Mouse (Mus musculus) testis, postnatal 10 days (tissue): Measurements from ENCODE around the gene Gata5.
A peak's percentile ranks its signal among the peaks of the same experiment; 100 is the strongest.

ENCODE experiments used
- DNase-seq: peaks from one replicate; pipeline ENCODE4 v3.0.0; 2021; ENCODE audit warnings: low spot score

Gene Gata5

DNA sequence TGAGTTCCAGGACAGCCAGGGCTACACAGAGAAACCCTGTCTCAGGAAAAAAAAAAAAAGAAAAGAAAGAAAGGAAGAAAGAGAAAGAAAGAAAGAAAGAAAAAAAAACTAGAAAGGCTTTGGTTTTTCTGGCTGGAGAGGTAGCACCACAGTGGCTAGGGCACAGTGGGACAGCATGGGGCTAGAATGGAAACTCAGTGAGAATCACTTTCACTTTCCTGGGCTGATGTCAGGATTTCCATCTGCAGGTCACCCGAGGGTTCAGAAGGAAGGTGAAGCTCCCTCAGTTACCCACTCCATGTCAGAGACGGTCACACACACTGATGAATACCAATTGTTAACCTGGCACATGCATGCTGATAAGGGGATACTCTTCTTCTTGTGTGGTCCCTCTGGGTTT is 26.8 kb downstream of the Gata5 start:
- DNase-seq, result no peak

DNA sequence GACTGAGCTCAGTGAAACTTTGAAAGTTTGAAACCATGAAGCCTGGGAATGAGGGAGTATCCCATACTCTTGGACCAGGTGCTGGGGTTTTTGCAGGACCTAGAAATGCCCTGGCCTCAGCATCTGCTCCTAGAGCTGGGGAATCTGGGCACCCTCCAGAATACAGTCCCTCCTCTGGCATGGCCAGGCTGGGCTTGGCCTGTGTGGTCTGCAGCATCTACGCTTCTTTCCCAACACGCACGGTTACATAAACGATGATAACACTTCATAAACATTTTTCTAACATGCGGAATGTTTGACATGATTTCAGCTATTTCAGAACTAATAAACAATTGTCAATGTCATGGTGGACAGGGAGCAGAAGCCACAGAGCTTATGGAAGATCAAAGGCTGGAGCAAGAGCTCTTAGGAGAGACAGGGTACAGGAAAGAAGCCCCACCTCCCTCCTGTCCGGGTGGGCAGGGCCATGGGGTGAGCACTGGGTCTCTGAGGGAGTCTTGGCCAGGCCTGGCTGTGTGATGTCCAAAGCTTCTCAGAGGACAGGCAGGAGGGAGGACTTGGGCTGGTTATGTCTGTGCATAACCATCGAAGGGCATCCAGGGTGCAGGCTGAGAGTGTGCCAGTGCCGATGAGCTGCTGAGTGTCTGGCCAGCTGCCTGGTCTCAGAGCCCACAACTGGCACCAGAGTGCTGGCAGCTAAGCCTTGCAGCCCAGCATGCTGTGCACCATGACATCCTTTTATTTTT is 27.9 kb downstream of the Gata5 start:
- no peak for DNase-seq

DNA sequence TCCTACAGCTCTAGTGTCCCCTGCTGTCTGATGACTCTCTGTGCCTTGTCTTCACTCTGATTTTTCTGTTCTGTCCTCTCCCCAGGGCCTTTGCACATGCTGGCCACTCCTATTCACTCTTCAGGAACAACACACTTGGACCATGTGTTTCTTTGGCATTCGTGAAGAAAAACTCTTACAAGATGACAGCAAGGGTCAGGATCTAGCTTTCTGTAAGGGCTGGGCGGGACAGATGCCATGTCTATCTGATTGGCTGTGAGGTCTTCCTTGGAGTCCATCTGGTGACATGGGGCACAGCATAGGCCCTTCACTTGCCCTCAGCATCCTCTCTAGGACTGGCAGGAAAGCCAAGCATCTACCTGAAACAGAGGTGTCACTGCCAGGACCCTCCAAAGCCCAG is 28.5 kb downstream of the Gata5 start:
- no peak for DNase-seq

DNA sequence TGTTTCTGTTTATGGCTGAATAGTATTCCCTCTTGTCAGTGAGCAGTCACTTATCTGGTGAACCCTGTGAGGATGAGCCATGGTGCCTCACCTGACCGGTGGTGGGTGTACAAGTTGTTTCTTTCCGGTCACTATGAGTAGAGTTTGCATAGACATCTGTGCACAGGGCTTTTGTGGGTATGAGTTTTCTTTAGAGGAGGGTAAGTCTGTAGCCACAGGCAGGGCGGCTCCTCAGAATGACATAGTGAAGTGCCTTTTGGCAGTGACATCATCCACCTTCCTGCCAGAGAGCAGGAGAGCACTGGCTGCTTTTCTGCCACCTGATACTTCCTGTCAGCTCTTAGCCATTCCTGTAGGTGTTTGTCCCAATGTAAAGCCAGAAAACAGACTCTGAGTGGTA is 29.0 kb downstream of the Gata5 start:
- no peak for DNase-seq

DNA sequence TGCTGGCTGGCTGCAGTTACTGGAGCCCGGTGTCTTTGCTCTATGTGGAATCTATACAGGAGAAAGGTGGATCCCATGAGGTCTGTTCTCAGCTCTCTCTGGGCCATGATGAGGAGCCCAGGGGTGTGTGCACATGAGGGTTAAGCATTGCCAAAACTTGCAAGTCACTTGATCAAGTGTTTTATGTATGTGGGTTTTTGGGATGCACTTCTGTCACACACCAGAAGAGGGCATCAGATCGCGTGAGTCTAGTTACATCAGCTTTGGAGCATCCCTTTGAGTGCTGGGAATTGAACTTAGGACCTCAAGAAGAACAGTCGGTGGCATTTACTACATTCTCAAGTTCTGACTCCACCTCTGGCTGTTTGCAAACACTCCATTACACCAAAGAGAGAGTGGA is 29.9 kb downstream of the Gata5 start:
- DNase-seq, result no peak

DNA sequence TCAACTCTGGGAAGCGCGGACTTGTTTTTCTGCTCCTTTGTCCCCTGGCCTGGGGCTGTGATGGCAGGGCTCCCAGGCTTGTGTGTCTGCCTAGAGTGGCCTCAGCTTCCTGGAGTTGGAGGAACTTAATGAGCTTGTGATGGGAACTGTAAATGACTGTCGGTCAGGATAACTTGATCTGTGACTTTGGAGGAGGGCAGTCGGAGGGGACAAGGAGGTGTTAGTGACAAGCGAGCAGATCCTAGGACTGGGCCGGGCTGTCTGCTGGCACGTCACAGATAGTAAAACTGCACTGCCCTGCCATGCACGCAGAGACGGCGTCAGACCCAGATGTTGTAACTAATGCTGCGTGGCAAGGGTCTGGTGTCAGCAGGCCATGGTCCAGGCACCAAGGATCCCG is 31.0 kb downstream of the Gata5 start:
- no peak for DNase-seq

DNA sequence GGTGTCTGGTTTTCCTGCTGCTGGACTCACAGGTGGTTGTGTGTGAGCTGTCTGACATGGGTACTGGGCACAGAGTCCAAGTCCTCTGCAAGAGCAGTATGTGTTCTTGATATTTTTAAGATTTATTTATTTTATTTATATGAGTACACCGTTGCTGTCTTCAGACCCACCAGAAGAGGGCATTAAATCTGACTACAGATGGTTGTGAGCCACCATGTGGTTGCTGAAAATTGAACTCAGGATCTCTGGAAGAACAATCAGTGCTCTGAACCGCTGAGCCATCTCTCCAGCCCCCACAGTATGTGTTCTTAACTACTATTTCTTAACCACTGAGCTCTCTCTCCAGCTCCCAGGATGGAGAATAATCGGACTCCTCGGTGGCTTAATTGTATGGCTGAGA is 32.3 kb downstream of the Gata5 start:
- DNase-seq, result no peak

DNA sequence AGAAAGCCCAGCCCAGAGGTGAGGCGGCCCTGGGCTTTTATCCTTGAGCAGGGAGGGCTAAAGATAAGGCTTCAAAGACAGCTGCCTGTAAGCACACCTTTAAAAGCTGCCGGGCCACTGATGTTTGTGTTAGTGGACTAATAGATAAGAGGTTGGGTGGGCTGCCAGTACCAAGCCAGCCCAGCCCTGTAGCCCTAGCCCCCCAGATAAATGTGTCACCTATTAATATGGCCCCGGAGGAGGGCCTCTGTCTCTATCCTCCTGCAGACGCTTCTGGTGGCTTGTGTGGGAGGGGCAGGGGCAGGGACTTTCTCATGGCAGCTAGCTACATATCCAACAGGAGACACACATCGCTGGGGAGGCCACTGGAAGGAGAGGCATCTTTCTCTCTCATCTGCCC is 33.7 kb downstream of the Gata5 start:
- no peak for DNase-seq

DNA sequence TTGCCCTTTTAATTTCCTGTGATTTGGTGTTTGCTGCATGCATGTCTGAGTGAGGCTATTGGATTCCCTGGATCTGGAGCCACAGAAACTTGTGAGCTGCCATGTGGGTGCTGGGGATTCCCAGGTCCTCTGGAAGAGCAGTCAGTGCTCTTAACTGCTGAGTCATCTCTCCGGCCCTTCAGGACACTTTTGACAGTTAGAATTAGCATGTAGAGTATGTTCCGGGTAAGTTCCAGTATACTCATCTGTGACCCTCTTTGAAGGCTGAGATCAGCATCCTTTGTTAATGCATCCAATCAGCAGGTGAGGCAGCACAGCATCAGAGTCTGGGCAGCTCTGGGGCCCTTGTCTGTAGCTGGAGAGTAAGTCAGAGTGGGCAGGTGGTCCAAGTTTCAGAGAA is 34.2 kb downstream of the Gata5 start:
- no peak for DNase-seq

DNA sequence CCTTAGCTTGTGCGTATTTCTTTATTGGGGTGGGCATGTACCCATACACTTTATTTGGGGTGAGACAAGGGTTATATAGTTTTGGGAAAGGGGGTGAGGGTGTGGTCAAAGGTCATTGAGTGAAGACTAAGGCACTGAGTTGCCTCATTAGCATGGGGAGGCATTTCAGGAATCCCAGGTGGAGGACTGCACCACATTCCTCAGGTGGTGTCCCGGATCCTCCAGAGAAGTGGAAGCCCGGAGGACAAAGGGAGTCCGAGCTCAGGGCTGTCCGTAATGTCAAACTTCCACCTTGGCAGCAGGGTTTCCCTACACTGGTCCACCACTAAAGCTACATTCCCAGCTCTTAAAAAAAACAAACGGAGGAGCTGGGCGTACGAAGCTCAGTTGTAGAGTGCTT is 41.6 kb downstream of the Gata5 start:
- DNase-seq, result no peak

DNA sequence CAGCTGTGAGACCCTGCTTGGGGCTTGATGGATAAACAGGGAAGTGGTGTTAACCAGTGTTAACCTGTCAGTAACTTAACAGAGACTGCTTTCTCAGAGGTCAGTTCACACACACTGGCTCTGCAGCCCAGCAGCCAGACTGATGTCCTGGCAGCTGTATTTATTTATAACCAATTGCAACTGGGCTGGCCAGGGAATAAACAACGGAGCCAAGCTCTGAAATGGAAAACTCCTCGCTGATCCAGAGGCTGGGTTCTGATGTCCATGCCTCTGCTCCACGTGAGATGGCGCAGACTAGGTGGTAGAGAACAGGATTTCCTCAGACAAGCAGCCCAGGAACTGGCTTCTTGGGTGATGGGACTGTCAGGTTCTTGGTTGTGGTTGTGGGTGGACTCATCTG is 42.5 kb downstream of the Gata5 start:
- no peak for DNase-seq

DNA sequence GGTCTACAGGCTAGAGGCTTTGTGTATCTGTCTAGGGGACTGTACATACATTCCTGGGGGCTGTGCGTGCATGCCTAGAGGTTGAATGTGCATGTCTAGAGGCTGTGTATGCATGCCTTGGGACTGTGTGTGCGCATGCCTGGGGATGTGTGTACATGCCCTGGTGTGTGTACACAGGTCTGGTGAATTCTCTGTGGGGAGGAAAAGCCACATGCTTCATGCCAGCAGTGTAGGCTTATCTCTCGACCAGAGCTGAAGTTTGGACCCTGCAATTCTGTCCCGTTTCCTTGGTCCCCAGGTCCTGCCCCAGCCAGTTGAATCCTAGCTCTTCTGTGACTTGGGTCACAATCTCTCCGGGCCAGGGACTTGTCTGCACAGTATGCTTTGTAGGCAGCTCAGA is 42.9 kb downstream of the Gata5 start:
- no peak for DNase-seq

DNA sequence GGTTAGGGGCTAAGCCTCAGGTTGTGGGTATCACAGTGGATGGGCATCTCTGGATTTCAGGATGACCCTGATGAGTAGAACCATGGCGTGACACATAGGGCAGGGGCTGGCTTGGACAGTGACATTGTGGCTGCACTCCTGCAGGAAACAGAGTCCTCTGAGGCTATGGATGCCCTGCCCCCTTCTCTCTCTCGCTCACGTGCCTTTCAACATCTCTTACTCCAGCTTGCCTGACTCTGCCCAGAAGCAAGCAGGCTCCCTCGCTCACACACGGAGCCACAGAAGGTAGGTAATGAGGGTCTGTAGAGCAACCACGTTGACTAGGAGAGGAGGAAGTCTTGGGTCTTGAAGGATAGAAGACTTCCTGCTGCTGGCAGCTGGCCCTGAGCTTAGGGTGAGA is 44.0 kb downstream of the Gata5 start:
- no peak for DNase-seq

DNA sequence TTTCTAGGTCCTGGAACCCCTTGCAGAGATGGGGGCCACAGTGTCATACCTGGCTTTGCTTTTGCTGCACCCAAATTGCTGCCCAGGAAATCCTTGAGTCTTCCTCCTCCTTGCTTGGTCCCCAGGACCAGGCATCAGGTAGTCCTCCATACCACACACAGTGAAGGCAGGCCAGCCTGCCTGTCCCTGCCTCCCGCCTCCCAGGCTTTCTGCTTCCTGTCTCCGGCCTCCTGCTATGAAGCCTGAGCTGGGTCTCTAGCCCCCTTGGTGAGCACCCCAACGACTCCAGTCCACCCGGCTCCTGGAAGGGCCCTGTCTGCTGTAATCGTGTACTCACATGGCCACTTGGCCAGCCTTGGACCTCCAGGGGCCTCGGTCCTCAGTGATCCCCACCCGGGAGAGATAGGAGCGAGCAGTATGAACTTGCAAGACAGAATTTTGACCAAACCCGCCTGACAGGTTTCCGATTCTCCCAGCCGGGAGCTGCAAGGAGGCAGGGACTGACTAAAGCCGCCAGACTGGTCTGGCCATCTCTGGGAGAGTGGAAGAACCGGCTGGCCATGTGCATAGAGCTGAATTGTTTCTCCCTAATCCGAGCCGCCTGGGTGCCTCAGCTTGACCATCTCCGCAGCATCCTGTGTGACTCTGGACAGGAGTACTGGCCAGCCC is 44.9 kb downstream of the Gata5 start, which contains the start of gene Rbbp8nl:
Gene Rbbp8nl, minus strand, starts transcription at position 440 of the 669 bp plus-strand sequence.
- no peak for DNase-seq

DNA sequence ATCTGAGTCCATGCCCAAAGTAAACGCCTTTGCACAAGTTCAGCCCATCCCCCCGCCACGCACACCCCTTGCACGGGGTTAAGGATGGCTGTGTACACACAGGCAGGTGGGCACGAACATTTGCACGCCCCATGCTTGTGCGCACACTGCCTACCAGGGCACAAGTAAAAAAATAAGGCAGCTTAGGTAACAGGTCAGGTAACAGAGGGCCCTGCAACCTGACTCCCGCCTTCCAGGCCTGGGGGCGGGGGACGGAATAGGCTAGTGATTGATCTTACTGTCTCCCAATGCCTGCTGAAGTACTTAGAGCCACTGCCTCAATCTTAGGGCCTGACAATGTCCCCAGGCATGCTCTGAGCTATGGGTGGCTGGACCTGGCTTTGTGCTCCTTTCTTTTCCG is 45.5 kb downstream of the Gata5 start:
- DNase-seq, result no peak

DNA sequence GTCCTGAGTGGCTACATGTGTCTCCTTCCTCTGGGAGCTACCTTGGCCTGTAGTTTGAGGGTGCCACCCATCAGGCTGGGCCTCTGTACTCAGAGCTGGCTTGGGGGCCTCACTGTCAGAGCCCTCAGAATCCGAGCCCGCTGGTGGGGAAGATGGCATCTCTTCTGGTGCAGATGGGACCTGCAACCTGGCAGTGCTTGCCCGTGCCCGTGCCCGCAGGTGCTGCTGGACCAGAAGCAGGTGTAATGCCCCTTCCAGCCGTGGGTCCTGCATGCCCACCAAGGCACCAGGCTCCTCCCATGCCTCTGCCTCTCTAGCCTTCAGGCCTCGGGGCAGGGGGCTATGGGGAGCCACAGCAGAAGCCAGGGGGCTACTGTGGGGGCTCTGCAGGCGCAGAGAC is 55.2 kb downstream of the Gata5 start:
- DNase-seq, result no peak

DNA sequence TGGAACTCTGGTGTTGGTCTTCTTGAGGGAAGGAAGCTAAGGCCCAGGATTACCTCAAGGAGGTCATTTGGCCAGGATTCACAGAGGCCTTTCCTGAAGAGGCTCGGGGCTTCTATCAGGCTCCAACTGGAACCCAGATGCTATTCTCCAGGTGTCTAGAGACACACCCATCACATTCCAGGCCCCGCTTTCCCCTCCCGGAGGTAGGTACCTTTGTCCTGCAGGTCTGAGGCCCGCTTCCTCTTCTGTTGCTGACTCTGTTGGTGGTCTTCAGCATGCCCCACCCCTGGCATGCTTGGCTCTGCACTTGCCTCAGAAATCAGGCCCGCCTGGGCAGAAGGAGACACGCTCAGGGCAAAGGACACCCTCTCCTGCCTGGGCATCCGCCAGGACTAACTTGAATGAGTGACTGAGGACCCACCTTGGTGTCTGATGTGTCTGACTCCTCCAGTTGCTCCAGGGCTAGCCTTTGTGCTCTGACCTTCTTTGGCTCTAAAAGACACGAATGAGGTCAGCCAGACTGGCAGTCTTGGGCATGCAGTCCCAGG is 56.7 kb downstream of the Gata5 start:
- DNase-seq, result no peak

DNA sequence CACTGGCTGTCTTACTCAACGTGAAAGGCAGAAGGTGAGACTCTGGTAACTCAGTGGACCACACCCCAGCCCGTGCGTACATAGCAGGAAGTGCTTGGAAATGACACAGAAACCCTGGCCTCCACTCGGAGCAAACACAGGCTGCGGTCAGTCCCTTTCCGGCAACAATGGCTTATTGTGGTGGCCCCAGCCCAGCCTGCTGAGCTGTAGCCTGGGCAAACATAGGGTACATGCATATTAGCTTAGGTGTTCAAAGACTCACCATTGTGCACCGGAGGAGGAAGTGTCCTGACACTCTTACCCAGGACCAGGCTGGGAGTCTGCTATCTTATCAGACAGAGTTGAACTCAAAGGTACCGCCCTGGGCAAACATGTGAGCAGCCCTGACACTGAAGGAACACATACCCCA is 57.6 kb downstream of the Gata5 start:
- DNase-seq, result no peak

DNA sequence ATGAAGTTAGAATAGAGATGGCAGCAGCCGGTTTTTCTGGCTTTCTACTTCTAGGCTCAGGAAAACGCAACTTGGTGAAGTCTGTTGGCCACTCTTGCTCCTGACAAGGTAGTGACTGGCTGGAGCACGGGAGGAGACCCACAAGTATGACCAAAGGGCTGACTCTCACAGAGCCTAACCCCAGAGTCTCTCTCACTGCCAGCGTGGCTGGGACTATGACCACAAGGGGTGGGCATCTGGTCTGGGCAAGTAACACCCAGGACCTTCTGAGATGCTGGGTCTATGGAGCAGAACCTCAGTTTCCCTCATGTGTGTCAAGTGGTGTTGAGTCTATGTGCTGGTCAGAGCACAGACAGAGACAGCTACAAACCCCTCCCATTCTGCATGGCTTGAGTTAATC is 58.1 kb downstream of the Gata5 start:
- DNase-seq, result no peak

DNA sequence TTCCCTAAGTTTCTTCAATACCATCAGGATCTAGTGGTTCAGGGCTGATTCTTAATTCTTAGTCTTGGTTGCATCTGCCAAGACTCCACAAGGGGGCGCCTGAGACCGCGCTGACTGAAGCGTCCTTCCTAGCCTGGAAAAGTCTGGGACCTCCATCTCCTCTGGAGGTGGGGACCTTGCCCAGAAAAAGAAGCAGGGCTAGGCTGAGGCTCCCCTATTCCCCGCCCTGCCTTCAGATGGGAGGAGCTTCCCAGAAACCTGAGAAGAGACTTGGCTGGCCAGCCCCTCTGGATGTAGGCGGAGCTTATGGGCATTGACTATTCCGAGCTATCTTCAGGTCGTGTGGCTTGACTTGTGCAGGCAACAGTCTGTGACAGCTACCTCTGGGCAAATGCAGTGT is 58.7 kb downstream of the Gata5 start:
- DNase-seq, result peak; percentile 92
